Mouse (Mus musculus): ENCODE measurements around the gene Ect2.
A peak's percentile ranks its signal among the peaks of the same experiment; 100 is the strongest.

The Ect2 gene

DNA sequence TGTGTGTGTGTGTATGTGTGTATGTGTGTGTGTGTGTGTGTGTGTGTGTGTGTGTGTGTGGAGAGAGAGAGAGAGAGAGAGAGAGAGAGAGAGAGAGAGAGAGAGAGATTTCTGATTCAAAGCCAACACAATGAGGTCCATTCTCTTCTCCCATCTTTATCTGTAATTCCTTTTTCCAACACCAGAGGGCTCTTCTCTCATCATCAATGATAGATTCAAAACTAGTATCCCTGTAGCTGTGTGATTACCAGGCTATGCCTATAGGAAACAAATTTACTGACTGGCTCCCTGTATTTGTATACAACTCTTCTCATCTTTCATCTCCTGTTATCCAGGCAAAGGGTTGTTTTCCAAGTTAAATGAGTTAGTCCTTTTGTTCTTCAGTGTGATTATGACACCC, 86.5 kb downstream of the Ect2 start:
- no peak for DNase-seq

GRCm38 (mm10) chr3:27064886-27065285, 88.8 kb downstream of the Ect2 start:
- no peak for DNase-seq

- DNase-seq: no peak
Observed at GRCm38 (mm10) chr3:27063399-27064260, 90.0 kb downstream of the Ect2 start.

DNA sequence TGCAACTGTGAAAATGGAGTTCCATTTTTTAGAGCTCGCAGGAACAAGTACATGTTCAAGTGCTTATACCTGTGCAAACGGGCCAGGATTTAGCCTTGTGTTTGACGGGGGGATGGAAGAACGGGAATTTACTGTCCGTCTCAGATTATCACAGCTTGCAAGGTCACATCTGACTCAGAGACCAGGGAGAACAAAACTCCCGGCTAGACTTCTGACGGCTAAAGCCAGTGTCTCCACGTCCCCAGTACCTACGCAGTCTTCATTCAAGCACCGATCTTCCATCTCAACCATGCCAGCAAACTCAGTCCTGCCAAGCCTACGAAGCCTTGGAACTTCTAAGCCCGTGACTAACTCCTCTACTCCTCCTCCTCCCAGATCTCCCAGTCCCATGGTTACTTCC, 93.2 kb downstream of the Ect2 start:
- DNase-seq: no peak

DNA sequence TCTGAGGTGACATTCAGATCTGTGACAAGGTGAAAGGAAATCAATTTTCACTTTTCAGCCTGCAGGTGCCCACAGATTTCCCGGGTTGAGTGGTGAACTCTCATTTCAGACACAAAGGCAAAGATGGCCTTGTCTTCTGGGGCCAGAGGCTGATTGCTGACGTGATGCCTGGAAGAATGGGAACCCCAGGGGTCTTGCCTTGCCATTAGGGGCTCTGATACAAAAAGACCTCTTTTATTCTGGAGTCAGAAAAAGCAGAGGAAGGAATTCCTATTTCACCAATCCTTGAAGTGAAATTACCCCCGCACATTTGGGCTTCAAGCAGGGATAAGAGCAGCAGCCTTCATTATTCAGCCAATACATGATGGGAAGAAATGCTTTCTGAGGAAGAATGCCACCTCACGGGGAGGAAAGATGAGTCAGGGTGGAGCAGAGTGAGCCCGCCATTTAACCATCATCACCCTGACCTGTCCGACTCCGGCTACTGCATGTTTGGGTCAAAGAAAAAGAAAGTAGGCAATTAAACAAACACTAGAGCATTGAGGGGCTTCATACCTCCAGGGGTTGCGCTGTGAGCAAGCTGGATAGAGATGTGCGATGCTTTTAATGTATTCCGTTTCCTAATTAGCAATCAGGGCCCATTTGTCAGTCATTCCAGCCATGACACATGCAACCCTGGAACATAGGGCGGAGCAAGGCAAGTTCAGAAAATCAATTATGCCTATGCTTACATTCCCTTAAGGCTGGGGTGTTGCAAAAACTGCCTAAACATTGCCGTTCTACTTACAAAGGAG, 94.0 kb downstream of the Ect2 start:
- DNase-seq: no peak

GRCm38 (mm10) chr3:27055471-27055870, 98.2 kb downstream of the Ect2 start:
- DNase-seq: no peak

- peak; percentile 2 for DNase-seq
Observed at GRCm38 (mm10) chr3:27054766-27055165, 98.9 kb downstream of the Ect2 start.
